Mouse (Mus musculus) left cerebral cortex, postnatal 14 days (tissue): ENCODE data around the gene Ppp1r36. TPM values are rescaled to one million over a fixed set of nuclear protein-coding genes. Genes with fewer than 3 reads are reported as not detected.

Experiments used
- DNase-seq, 2 experiments: peaks; one replicate each; pipeline ENCODE4 v3.0.0; 2021 to 2022; ENCODE audit warnings: low spot score in 2 of 2, mixed read lengths in 1 of 2
- intact Hi-C: fragments of 180-260 bp; cut with DNase I; formaldehyde crosslinking; loops from one replicate; pipeline ENCODE4 v1.15.1; 2025
- total RNA-seq, 2 experiments: library from RNA; stranded (reverse); gene quantifications; 2 replicates each; pipeline ENCODE4 v1.2.3; 2021

The Ppp1r36 gene
- total RNA-seq, 2 experiments from 2014 or later, result 0.79 to 1.1 TPM

- DNase-seq, result no peak
- intact Hi-C loops, result no loop called here
These were observed 28.5 kb upstream of the Ppp1r36 start for GRCm38 (mm10) chr12:76388794-76389193.

DNA sequence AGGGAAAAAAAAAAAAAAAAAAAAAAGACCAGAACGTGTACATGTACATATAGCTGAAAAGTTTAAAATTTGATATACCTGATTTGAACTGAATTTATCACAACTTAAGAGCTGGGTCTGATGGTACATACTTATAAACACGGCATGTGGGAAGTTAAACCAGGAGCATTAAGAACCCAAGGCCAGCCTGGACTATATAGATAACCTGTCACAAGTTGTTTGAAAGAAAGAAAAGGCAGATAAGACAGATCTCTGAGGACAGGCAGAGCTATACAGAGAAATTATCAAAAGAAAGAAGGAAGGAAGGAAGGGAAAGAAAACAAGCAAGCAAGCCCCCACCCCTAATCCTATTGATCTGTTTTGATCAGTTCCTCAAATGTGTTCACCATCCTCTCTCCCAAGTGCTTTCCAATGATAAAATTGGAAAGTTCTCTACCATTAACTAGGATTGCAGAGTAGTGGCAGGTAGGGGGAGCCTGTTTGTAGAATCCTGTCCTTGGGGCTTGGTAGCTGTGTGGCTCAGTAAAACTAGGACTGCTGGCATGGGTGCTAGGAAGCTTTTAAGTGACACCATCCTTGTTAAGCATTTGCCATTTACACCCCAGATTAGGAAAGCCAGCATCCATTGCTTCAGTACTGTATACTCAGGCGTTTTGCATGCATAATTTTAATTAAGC is 25.6 kb upstream of the Ppp1r36 start:
- intact Hi-C loops, result no loop called here
- DNase-seq, result no peak

- no peak for DNase-seq
- intact Hi-C loops, result no loop called here
These were observed 24.4 kb upstream of the Ppp1r36 start for GRCm38 (mm10) chr12:76392979-76393378.

GRCm38 (mm10) chr12:76397281-76397680 is 20.1 kb upstream of the Ppp1r36 start:
- DNase-seq, result no peak
- intact Hi-C loops, result no loop called here

- no peak for DNase-seq
- intact Hi-C loops, result loop anchor here (5.0 kb wide), 1 partner anchor 71 kb away; no protein-coding TSS in a partner anchor
These were observed 15.7 kb upstream of the Ppp1r36 start for GRCm38 (mm10) chr12:76401674-76402073.

GRCm38 (mm10) chr12:76402991-76403885 is 14.1 kb upstream of the Ppp1r36 start:
- peak in 1 of 2 experiments; percentile 16 for DNase-seq
- intact Hi-C loops, result loop anchor here (5.0 kb wide), 1 partner anchor 69 kb away; no protein-coding TSS in a partner anchor

DNA sequence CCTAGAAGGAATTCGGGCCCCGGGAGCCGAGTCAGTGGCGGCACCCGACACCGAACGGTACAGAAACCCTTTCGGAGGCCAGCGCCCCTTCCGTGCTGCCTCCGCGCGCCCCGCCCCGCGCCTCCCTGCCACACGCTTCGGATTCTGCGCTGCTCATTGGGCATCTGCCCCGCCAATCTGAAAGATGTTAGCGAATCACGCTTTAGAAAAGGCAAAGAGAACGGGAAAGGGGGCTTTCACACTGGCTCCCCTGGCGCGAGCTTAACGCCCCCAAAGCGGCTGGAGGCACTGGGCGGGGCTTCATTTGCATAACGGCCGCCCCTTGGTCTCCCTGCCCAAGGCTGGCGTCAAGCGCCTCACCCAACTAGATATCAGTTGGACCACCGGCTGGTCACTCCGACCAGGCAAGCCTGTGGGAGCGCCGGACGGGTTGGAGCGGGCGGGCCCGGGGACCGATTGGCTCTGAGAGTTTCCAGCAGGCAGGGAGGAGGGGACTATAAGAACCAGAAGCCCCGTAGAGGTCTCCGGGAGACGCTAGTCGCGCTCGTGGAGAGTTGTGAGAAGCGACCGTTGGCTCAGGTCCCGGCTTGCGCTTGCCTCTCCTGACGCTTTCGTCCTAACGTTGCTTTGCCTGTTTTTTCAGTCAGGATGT is 13.3 kb upstream of the Ppp1r36 start, which contains the start of gene Hspa2:
TSS of gene Hspa2 (plus strand) at position 291 of the 652 bp plus-strand sequence.
- intact Hi-C loops, result loop anchor here (2.0 to 5.0 kb wide), 2 partner anchors 33 to 68 kb away; partner anchors contain the start of gene Zbtb1
- peak; percentile 100 for DNase-seq

DNA sequence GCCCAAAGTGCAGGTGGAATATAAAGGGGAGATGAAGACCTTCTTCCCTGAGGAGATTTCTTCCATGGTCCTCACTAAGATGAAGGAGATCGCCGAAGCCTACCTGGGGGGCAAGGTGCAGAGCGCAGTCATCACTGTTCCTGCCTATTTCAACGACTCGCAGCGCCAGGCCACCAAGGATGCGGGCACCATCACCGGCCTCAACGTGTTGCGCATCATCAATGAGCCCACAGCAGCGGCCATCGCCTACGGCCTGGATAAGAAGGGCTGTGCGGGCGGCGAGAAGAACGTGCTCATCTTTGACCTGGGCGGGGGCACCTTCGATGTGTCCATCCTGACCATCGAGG is 12.5 kb upstream of the Ppp1r36 start:
- DNase-seq, result peak in 1 of 2 experiments; percentile 16
- intact Hi-C loops, result loop anchor here (2.0 to 5.0 kb wide), 2 partner anchors 34 to 67 kb away; partner anchors contain the start of gene Zbtb1

DNA sequence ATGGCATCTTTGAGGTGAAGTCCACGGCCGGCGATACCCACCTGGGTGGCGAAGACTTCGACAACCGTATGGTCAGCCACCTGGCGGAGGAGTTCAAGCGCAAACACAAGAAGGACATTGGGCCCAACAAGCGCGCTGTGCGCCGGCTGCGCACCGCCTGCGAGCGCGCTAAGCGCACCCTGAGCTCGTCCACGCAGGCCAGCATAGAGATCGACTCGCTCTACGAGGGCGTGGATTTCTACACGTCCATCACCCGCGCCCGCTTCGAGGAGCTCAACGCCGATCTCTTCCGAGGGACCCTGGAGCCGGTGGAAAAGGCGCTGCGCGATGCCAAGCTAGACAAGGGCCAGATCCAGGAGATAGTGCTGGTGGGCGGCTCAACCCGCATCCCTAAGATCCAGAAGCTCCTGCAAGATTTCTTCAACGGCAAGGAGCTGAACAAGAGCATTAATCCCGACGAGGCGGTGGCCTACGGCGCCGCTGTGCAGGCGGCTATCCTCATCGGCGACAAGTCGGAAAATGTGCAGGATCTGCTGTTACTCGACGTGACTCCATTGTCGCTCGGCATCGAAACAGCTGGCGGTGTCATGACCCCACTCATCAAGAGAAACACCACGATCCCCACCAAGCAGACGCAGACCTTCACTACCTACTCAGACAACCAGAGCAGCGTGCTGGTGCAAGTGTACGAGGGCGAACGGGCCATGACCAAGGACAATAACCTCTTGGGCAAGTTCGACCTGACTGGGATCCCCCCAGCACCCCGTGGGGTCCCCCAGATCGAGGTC is 12.0 kb upstream of the Ppp1r36 start:
- DNase-seq, result peak; percentile 36 to 46
- intact Hi-C loops, result loop anchor here (2.0 kb wide), 1 partner anchor 35 kb away; the partner anchor contains the start of gene Zbtb1

DNA sequence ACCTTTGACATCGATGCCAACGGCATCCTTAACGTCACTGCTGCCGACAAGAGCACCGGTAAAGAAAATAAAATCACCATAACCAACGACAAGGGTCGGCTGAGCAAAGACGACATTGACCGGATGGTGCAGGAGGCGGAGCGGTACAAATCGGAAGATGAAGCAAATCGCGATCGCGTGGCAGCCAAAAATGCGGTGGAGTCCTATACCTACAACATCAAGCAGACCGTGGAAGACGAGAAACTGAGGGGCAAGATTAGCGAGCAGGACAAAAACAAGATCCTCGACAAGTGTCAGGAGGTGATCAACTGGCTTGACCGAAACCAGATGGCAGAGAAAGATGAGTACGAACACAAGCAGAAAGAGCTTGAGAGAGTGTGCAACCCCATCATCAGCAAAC is 11.4 kb upstream of the Ppp1r36 start:
- intact Hi-C loops, result loop anchor here (2.0 kb wide), 1 partner anchor 35 kb away; the partner anchor contains the start of gene Zbtb1
- DNase-seq, result no peak

DNA sequence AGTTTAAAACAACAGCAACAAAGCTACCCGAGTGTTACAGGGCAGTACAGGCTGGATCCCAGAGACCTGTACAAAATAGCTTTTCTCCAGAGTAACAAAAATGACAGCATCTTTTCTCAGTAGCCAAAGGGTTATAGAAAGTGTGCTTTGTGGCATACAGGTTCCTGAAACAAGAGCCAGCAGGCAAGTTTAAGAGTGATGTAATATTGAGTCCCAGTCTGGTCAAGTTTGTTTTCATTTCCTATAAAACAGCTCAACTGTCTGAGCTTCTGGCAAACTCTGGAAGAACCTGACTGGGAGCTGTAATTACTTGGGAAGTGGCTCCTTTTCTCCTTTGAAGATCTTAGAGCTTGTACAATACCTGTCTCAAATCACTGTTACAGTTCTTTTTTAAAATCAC is 10.2 kb upstream of the Ppp1r36 start:
- intact Hi-C loops, result no loop called here
- DNase-seq, result no peak

- intact Hi-C loops, result no loop called here
- DNase-seq, result no peak
These were observed 8.2 kb upstream of the Ppp1r36 start for GRCm38 (mm10) chr12:76409166-76409565.

GRCm38 (mm10) chr12:76415383-76416010 is 1.8 kb upstream of the Ppp1r36 start:
- intact Hi-C loops, result no loop called here
- no peak for DNase-seq

DNA sequence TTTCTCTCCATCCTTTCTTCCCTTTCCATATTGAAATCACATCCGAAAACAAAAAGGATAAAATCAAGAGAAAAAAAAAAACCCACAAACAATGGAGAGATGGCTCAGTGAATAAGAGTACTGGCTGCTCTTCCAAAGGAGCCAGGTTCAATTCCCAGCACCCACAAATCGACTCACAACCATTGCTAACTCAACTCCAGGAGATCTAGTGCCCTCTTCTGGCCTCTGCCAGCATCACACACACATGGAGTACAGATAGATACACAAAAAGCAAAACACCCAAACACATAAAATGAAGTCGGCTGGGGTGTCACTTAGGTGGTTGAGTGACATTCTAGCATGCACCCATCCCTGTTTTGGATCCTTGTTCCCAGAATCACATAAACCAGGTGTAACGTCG is 1.0 kb downstream of the Ppp1r36 start:
- intact Hi-C loops, result no loop called here
- no peak for DNase-seq

DNA sequence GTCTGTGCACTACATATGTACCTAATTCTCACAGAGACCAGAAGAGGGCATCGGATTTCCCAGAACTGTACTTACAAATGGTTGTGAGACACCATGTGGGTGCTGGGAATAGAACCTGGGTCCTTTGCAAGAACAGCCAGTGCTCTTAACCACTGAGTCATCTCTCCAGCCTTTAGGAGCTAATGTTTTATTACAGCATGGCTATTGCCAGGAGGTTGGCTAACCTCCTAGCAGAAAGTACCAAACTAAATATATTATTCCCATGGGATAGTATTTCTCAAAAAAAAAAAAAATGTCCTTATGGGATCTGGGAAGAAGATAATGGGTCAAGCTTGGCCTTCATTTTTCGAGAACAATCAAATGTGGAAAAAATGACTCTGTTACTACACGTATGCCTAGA is 7.9 kb downstream of the Ppp1r36 start:
- DNase-seq, result no peak
- intact Hi-C loops, result no loop called here

GRCm38 (mm10) chr12:76427546-76427945 is 10.2 kb downstream of the Ppp1r36 start:
- intact Hi-C loops, result no loop called here

DNA sequence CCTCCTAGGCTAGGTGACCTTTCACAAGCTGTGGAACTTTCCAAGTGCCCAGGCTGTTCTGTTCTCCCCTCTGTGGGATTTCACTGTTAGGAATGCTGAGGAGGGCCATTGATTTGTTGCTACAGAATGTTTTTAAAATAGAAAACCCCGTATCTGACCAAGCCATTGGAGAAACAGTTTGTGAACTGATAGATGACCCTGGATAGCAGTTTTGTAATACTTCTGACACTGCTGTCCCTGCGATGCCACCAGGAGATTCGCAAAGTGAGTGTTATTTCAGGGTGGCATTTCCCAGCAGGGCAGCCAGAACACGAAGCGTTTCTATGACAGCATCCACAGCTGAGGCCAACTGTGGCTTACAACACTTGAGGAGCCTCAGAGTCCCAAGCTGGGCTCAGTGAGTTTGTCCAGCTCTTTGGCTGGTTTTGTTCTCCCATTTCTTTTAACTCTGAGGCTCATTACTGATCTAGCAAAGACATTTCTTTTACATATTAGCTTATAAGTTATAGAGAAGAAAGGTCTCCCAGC is 13.6 kb downstream of the Ppp1r36 start:
- DNase-seq, result peak; percentile 22 to 24

More at GRCm38 (mm10) chr12:76427546-76427945, 10.2 kb downstream of the Ppp1r36 start:
- no peak for DNase-seq

GRCm38 (mm10) chr12:76431431-76431830 is 14.1 kb downstream of the Ppp1r36 start:
- intact Hi-C loops, result no loop called here
- DNase-seq, result no peak

More for the DNA sequence above, 13.6 kb downstream of the Ppp1r36 start:
- intact Hi-C loops, result no loop called here
